Mouse (Mus musculus): ENCODE results near the gene Mansc1. TPM values are rescaled to one million over a fixed set of nuclear protein-coding genes. Genes with fewer than 3 reads are reported as not detected.

The Mansc1 gene
- polyA plus RNA-seq, 1 experiment from 2014 or later, result 6.9 TPM

- ATAC-seq (replicated peaks; ENCODE audit: low FRiP score), result no peak
- WGBS, result 89% methylated on average over 5 of the region's 5 CpGs
- Histone ChIP-seq H3K4me2 (no peak overlapping the region), H3K9ac (no peak overlapping the region), H3K27me3 (no peaks in the 10 kb centered on the region), H3K4me3 (replicated peaks) (no peak overlapping the region), H3K4me1 (peaks cover 7% of the 10 kb centered on the region), H3K27ac (no peak overlapping the region), H3K36me3 (no peaks in the 10 kb centered on the region), H3K9me3 (replicated peaks) (no peaks in the 10 kb centered on the region)
Measured at GRCm38 (mm10) chr6:134586241-134586640, 46.0 kb downstream of the Mansc1 start.

- ATAC-seq (replicated peaks; ENCODE audit: low FRiP score), result no peak
- H3K4me3 ChIP-seq (replicated peaks), result no peak overlapping the region
- H3K9me3 ChIP-seq (replicated peaks), result no peaks in the 10 kb centered on the region
- 91% methylated on average over 2 of the region's 2 CpGs for WGBS
- no peak overlapping the region for H3K9ac ChIP-seq
- H3K36me3 ChIP-seq, result no peaks in the 10 kb centered on the region
- no peaks in the 10 kb centered on the region for H3K27me3 ChIP-seq
- H3K4me2 ChIP-seq, result no peak overlapping the region
- H3K27ac ChIP-seq, result no peak overlapping the region
- peaks cover 7% of the 10 kb centered on the region for H3K4me1 ChIP-seq
Measured at GRCm38 (mm10) chr6:134584616-134585015, 47.7 kb downstream of the Mansc1 start.

DNA sequence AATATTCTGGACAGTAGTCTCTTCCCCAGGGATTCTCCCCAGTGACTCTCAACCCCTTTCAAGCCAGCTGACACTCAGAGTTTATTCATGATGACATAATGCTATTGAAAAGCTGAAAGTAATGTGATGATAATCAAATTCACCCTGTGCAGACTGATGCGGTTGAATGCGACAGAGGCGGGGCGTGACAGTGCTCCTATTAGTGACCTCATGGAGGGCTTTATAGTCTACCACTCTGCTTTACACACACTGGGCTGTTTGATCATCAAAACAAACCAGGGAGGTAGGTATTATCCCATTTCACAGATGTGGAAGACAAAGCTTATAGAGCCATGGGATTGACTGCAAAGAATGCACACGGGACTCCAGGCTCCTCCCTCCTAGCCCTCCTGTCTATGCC, 50.2 kb downstream of the Mansc1 start:
- no peak overlapping the region for H3K27ac ChIP-seq
- no peak overlapping the region for H3K9ac ChIP-seq
- H3K36me3 ChIP-seq, result no peaks in the 10 kb centered on the region
- H3K4me1 ChIP-seq, result 0 out of 2 replicates have a peak, but pooled peaks cover 3% of the 10 kb centered on the region
- no peaks in the 10 kb centered on the region for H3K9me3 ChIP-seq (replicated peaks)
- no peak overlapping the region for H3K4me2 ChIP-seq
- whole genome bisulfite sequencing, result 83% methylated on average over 5 of the region's 5 CpGs
- H3K4me3 ChIP-seq (replicated peaks), result no peak overlapping the region
- H3K27me3 ChIP-seq, result no peaks in the 10 kb centered on the region
- no peak for ATAC-seq (replicated peaks; ENCODE audit: low FRiP score)

DNA sequence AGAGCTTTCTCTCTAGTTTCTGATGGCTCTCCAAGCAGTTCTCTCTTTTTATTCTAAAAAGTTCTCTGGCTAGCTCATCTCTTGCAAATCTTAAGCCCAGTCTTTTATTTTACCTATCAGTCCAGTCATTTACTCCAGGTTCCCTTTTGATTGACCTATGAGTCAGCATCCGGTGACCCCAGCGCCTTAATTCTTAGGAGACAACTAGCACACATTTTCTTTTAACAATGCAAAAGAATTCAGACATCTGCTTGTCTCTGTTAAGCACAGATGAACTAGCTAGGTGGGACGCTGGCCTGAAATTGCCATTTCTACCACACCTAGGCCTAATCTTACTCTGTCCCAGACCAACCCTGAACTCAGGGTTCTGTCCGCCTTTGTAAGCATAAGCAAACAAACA, 52.8 kb downstream of the Mansc1 start:
- Histone ChIP-seq H3K27me3 (no peaks in the 10 kb centered on the region), H3K27ac (no peak overlapping the region), H3K4me1 (0 out of 2 replicates have a peak, but pooled peaks cover 3% of the 10 kb centered on the region), H3K9ac (no peak overlapping the region), H3K4me3 (replicated peaks) (no peak overlapping the region), H3K9me3 (replicated peaks) (no peaks in the 10 kb centered on the region), H3K36me3 (no peaks in the 10 kb centered on the region), H3K4me2 (no peak overlapping the region)
- ATAC-seq (replicated peaks; ENCODE audit: low FRiP score), result no peak
- WGBS, result 95% methylated on average over 4 of the region's 4 CpGs

GRCm38 (mm10) chr6:134578039-134578438, 54.2 kb downstream of the Mansc1 start:
- no peak for ATAC-seq (replicated peaks; ENCODE audit: low FRiP score)
- WGBS, result 53% methylated on average over 6 of the region's 6 CpGs
- Histone ChIP-seq H3K4me2 (no peak overlapping the region), H3K4me3 (replicated peaks) (no peak overlapping the region), H3K27me3 (no peaks in the 10 kb centered on the region), H3K9ac (no peak overlapping the region), H3K4me1 (0 out of 2 replicates have a peak, but pooled peaks cover 3% of the 10 kb centered on the region), H3K9me3 (replicated peaks) (no peaks in the 10 kb centered on the region), H3K36me3 (no peaks in the 10 kb centered on the region), H3K27ac (no peak overlapping the region)

- H3K36me3 ChIP-seq, result no peaks in the 10 kb centered on the region
- no peaks in the 10 kb centered on the region for H3K27me3 ChIP-seq
- 66% methylated on average over 3 of the region's 3 CpGs for WGBS
- no peaks in the 10 kb centered on the region for H3K9me3 ChIP-seq (replicated peaks)
- no peak overlapping the region for H3K9ac ChIP-seq
- H3K4me2 ChIP-seq, result no peak overlapping the region
- no peak for ATAC-seq (replicated peaks; ENCODE audit: low FRiP score)
- H3K27ac ChIP-seq, result no peak overlapping the region
- H3K4me1 ChIP-seq, result 0 out of 2 replicates have a peak, but pooled peaks cover 3% of the 10 kb centered on the region
- no peak overlapping the region for H3K4me3 ChIP-seq (replicated peaks)
Measured at GRCm38 (mm10) chr6:134575288-134575741, 57.0 kb downstream of the Mansc1 start.

DNA sequence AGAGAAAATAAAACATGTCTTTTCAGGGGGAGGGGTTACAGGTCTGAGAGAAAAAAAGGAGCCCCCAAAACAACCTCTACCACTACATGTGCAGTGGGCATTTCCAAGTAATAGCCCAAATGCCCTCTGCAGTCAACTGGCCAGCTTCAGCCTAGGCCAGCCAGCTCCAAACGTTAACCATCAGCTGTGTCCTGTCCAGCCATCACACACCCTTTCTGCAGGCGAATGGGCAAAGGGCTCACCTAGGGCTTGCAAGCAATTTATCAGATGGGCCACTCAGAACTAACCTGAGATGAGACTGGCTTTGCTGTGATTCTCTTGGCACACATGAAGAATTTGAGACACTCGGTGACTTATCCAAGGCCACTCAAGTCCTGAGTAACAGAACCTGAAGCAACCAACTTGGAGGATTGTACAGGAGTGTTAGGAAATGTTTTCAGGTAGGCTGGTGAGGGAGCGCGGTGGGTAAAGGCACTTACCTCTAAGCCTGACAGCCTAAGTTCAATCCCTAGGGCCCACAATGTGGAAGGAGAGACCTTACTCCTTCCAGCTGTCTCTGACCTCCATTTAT, 64.2 kb downstream of the Mansc1 start:
- Histone ChIP-seq H3K4me1 (peaks cover 15% of the 10 kb centered on the region), H3K27ac (no peak overlapping the region), H3K36me3 (no peaks in the 10 kb centered on the region), H3K9ac (no peak overlapping the region), H3K4me2 (no peak overlapping the region), H3K27me3 (no peaks in the 10 kb centered on the region), H3K4me3 (replicated peaks) (no peak overlapping the region), H3K9me3 (replicated peaks) (no peaks in the 10 kb centered on the region)
- no peak for ATAC-seq (replicated peaks; ENCODE audit: low FRiP score)
- WGBS, result 70% methylated on average over 5 of the region's 5 CpGs

DNA sequence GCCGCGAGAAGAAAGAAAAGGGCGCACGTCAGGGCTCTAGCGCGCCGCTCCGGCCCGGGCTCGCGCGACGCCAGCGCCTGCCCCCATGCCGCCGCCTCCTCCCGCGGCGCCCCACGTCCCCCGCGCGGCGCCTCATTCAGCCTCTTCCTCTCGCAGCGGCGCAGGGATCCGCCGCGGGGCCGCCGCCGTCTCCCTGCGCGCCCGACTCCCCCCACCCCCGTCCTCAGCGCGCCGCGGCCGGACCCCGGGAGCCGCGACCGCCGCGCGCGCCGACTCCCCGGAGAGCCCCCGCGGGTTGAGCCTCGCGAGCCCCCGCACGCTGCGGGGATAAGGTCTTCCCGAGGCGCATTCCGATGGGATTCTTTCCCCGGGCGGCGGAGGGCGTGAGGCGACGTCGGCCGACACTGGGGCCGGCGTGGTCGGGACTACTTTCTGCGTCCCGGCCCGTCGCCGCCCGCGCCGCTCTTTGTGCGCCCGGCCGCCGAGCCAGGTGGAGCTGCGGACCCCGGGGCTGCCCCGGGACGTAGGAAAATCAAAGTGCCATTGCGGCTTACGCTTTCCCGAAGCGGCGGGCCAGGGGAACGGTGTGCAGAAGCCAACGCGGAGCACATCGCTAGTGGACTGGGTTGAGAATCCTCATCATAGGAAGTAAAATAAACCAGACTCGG, 65.3 kb downstream of the Mansc1 start, which contains the start of gene Lrp6:
Gene Lrp6 (minus strand): TSS at position 148 of the 668 bp plus-strand sequence.
- Histone ChIP-seq H3K27me3 (no peaks in the 10 kb centered on the region), H3K4me3 (replicated peaks) (peak within 1 kb of the TSS; percentile 90), H3K9me3 (replicated peaks) (no peaks in the 10 kb centered on the region), H3K27ac (peak within 1 kb of the TSS; percentile 98), H3K4me1 (peaks cover 21% of the 10 kb centered on the region), H3K4me2 (peak within 1 kb of the TSS; percentile 65), H3K36me3 (no peaks in the 10 kb centered on the region), H3K9ac (peak within 1 kb of the TSS; percentile 98)
- under 1% methylated on average over 90 of the region's 99 CpGs for WGBS
- peak; percentile 92 for ATAC-seq (replicated peaks; ENCODE audit: low FRiP score)

DNA sequence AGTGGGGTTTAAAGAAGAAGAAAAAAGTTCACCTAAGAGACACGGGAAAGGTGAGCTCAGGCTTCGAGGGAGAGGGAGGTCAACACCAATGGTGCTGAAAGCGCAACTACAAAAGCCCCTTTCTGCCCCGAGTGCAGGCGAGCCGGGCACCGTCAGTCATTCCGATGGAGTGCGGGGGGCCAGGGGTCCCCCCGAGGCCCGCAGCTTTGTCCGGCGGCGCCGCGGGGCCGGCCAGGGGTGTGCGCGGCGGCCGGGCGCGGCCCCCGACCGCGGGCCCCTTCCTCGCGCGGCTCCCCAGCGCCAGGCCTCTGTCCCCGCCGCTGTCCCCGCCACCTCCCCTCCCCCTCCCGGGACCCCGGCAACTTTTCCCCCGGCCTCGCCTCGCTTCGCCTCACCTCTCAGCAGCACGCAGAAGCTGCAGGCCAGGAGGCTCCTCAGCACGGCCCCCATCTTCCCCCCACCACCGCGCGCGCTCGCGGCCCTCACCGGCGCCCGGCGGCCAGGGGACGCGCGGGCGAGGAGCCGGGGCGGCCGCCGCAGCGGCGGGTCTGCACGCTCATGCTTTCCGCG, 66.0 kb downstream of the Mansc1 start:
- Histone ChIP-seq H3K27ac (peak overlapping the region; percentile 98), H3K4me2 (peak overlapping the region; percentile 65), H3K4me3 (replicated peaks) (peak overlapping the region; percentile 90), H3K9me3 (replicated peaks) (no peaks in the 10 kb centered on the region), H3K27me3 (no peaks in the 10 kb centered on the region), H3K4me1 (peaks cover 27% of the 10 kb centered on the region), H3K9ac (peak overlapping the region; percentile 98), H3K36me3 (no peaks in the 10 kb centered on the region)
- ATAC-seq (replicated peaks; ENCODE audit: low FRiP score), result peak; percentile 62
- 0% methylated on average over 50 of the region's 64 CpGs for WGBS

GRCm38 (mm10) chr6:134565606-134566247, 66.6 kb downstream of the Mansc1 start:
- WGBS, result under 1% methylated on average over 19 of the region's 19 CpGs
- H3K9me3 ChIP-seq (replicated peaks), result no peaks in the 10 kb centered on the region
- peak overlapping the region; percentile 90 for H3K4me3 ChIP-seq (replicated peaks)
- no peaks in the 10 kb centered on the region for H3K36me3 ChIP-seq
- peaks cover 31% of the 10 kb centered on the region for H3K4me1 ChIP-seq
- peak overlapping the region; percentile 65 for H3K4me2 ChIP-seq
- peak overlapping the region; percentile 98 for H3K27ac ChIP-seq
- H3K27me3 ChIP-seq, result no peaks in the 10 kb centered on the region
- H3K9ac ChIP-seq, result peak overlapping the region; percentile 98
- ATAC-seq (replicated peaks; ENCODE audit: low FRiP score), result no peak

- Histone ChIP-seq H3K4me1 (peaks cover 36% of the 10 kb centered on the region), H3K4me2 (peak overlapping the region; percentile 65), H3K27me3 (no peaks in the 10 kb centered on the region), H3K4me3 (replicated peaks) (peak overlapping the region; percentile 90), H3K27ac (0 out of 2 replicates have a peak overlapping the region, but pooled peaks have one; percentile 0), H3K9me3 (replicated peaks) (no peaks in the 10 kb centered on the region), H3K36me3 (no peaks in the 10 kb centered on the region), H3K9ac (no peak overlapping the region)
- WGBS, result 8% methylated on average over 2 of the region's 2 CpGs
- no peak for ATAC-seq (replicated peaks; ENCODE audit: low FRiP score)
Measured at GRCm38 (mm10) chr6:134564539-134564938, 67.7 kb downstream of the Mansc1 start.

DNA sequence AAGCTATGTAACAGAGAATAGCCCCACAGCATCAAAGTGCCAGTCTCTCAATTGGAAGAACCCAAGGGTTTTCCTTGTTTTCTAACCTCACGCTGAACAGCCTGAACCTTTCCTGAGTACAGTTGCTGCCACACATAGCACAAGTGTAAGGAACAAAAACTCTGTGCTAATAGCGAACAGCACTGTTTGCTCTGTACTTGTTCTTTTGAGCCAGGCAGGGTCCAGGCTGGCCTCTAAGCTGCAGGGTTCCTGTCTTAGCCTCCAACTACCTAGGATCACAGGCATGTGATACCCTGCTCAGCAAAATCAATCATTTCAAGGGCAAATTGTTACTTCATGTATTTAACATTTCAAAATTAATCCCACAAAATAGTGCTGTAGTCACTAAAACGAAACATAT, 72.7 kb downstream of the Mansc1 start:
- no peaks in the 10 kb centered on the region for H3K36me3 ChIP-seq
- no peak overlapping the region for H3K9ac ChIP-seq
- no peak for ATAC-seq (replicated peaks; ENCODE audit: low FRiP score)
- no peak overlapping the region for H3K27ac ChIP-seq
- no peak overlapping the region for H3K4me3 ChIP-seq (replicated peaks)
- H3K4me2 ChIP-seq, result no peak overlapping the region
- H3K4me1 ChIP-seq, result peaks cover 66% of the 10 kb centered on the region
- WGBS, result 75% methylated on average over 3 of the region's 3 CpGs
- H3K9me3 ChIP-seq (replicated peaks), result no peaks in the 10 kb centered on the region
- H3K27me3 ChIP-seq, result no peaks in the 10 kb centered on the region
